Mouse (Mus musculus) kidney, postnatal 0 days (tissue): ENCODE results near the gene Phldb2. TPM values are rescaled to one million over a fixed set of nuclear protein-coding genes. Genes with fewer than 3 reads are reported as not detected.
A peak's percentile ranks its signal among the peaks of the same experiment; 100 is the strongest.

Experiments
- ATAC-seq: fragments of 200-750 bp; cut with Nextera tagmentation; replicated peaks from 2 replicates; pipeline ENCODE4 v1.8.0; 2017; ENCODE audit warnings: low read depth, moderate number of reproducible peaks, moderate TSS enrichment, moderate library complexity; ENCODE audit not compliant: low FRiP score
- DNase-seq: peaks from one replicate; pipeline ENCODE4 v3.0.0-alpha.2; 2016; ENCODE audit warnings: low spot score
- H3K27ac ChIP-seq: fragments of 300-500 bp; sonication (generic); 2 replicates; pipeline ENCODE4 v1.5.1; 2014; ENCODE audit warnings: mild to moderate bottlenecking
- H3K27me3 ChIP-seq: fragments of 300-500 bp; sonication (generic); 2 replicates; pipeline ENCODE4 v1.6.1; 2014; ENCODE audit warnings: low read length, mixed read lengths; ENCODE audit not compliant: insufficient read depth
- H3K36me3 ChIP-seq: fragments of 300-500 bp; sonication (generic); 2 replicates; pipeline ENCODE4 v1.6.1; 2014; ENCODE audit warnings: low read length, mixed read lengths; ENCODE audit not compliant: insufficient read depth
- H3K4me1 ChIP-seq: fragments of 300-500 bp; sonication (generic); replicated peaks from 2 replicates; pipeline ENCODE4 v1.6.1; 2014; ENCODE audit warnings: antibody characterized with exemption, low read length, mixed read lengths; ENCODE audit not compliant: insufficient read depth
- H3K4me2 ChIP-seq: fragments of 300-500 bp; sonication (generic); 2 replicates; pipeline ENCODE4 v1.6.1; 2014; ENCODE audit warnings: mild to moderate bottlenecking, low read length, moderate library complexity, mixed read lengths
- H3K4me3 ChIP-seq: fragments of 300-500 bp; sonication (generic); replicated peaks from 2 replicates; pipeline ENCODE4 v1.5.1; 2014; ENCODE audit warnings: low read depth, low read length
- H3K9ac ChIP-seq: fragments of 300-500 bp; sonication (generic); 2 replicates; pipeline ENCODE4 v1.6.1; 2014; ENCODE audit warnings: low read depth, low read length
- H3K9me3 ChIP-seq: fragments of 300-500 bp; sonication (generic); replicated peaks from 2 replicates; pipeline ENCODE4 v1.6.1; 2016; ENCODE audit warnings: low read length, inconsistent platforms, mixed read lengths
- CTCF ChIP-seq: IDR thresholded peaks from 2 replicates; pipeline ENCODE4 v1.5.1; 2016; ENCODE audit warnings: antibody characterized with exemption, low read depth, mild to moderate bottlenecking, moderate library complexity
- WGBS: fragments of 180-500 bp; shearing (Covaris S2); extraction: QIAGEN DNeasy Blood & Tissue Kit; methylation state at CpG from one replicate; pipeline ENCODE4 v1.1.7; 2014; 5-methylcytosine and 5-hydroxymethylcytosine counted together
- polyA plus RNA-seq: library from polyadenylated mRNA; unstranded; fragments of >200 nt; fragmentation: Nextera tagmentation; extraction: Ambion mirVana; gene quantifications from 2 replicates; pipeline ENCODE4 v1.2.1, GENCODE M21; 2015

Gene Phldb2
- polyA plus RNA-seq, 1 experiment from 2014 or later: 74.2 TPM

DNA sequence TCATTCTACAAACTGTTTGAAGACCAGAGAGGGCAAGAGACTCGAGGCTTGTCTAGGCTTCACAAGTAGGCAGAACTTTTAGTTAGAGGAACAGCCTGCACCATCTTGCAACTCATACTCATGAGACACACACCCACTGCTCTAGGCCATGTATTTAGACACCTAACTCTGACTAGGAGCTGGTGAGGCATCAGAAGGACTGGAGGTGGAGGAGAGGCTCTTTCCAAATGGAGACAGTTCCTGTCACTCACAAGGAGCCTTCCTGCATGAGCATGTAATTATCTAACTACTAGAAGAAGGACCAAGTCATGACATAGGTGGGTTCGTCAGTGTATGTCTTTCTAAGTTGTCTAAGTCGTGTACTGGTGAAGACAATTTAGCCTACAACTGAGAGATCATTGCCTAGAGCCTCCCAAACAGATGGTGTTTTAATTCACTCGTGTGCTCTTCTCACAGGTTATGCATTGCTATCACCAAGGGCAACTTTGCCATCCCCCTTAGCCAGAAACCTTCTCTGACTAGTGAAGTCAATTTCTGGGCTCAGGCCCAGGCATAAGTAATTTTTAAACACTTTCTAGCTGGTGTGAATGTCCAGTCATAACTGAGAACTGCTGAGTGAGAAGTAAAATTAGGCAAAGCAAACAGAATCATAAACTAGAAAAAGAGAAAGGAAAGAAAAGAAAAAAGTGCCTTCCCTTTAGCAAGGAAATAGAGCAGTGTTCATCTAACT, 62.8 kb downstream of the Phldb2 start:
- H3K36me3 ChIP-seq: no peaks in the 10 kb centered on the region
- ATAC-seq (no peak), DNase-seq (no peak)
- H3K9ac ChIP-seq: no peak overlapping the region
- peaks cover 28% of the 10 kb centered on the region for H3K4me1 ChIP-seq
- 79% methylated on average over 4 of the region's 4 CpGs for WGBS
- no peak overlapping the region for H3K4me3 ChIP-seq
- H3K27me3 ChIP-seq: no peaks in the 10 kb centered on the region
- peak overlapping the region; percentile 47; the same call in 1 of the 2 replicates for H3K27ac ChIP-seq
- no peak for TF ChIP-seq CTCF
- H3K9me3 ChIP-seq: no peaks in the 10 kb centered on the region
- H3K4me2 ChIP-seq: no peak overlapping the region

DNA sequence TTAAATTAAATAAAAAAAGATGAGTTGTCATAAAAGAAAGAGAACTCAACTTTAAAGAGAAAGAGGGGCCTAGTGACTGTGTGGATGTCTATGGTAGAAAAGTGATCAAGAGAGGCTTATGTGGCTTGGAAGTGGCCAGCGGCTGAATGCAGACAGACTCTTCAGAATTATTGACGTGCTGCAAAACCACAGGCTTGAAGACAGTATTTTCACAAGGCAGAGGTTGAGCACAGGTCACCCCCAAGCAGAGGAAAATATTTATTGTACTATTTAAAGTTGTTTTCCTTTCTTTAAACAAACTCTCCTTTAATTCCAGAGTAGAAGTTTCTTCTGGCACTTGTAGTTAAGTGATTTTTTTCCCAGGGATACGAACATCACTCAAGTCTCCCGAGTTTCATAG, 63.8 kb downstream of the Phldb2 start:
- H3K9me3 ChIP-seq: no peaks in the 10 kb centered on the region
- peaks cover 28% of the 10 kb centered on the region for H3K4me1 ChIP-seq
- H3K4me3 ChIP-seq: no peak overlapping the region
- ATAC-seq: no peak
- WGBS: 35% methylated on average over 4 of the region's 4 CpGs
- peak; percentile 69 for DNase-seq
- H3K36me3 ChIP-seq: no peaks in the 10 kb centered on the region
- no peak overlapping the region for H3K4me2 ChIP-seq
- no peak for TF ChIP-seq CTCF
- H3K27me3 ChIP-seq: no peaks in the 10 kb centered on the region
- no peak overlapping the region; the same call in 1 of the 2 replicates for H3K27ac ChIP-seq
- no peak overlapping the region for H3K9ac ChIP-seq

GRCm38 (mm10) chr16:45886599-45886998, 66.8 kb downstream of the Phldb2 start:
- Histone ChIP-seq H3K9ac (no peak overlapping the region), H3K27ac (peak overlapping the region; percentile 54; the same call in 1 of the 2 replicates), H3K9me3 (no peaks in the 10 kb centered on the region), H3K36me3 (no peaks in the 10 kb centered on the region), H3K4me3 (no peak overlapping the region), H3K4me2 (no peak overlapping the region), H3K27me3 (no peaks in the 10 kb centered on the region), H3K4me1 (peaks cover 11% of the 10 kb centered on the region)
- peak; percentile 61; the same call in 1 of the 2 replicates for ATAC-seq
- WGBS: 51% methylated on average over 5 of the region's 5 CpGs
- TF ChIP-seq CTCF: no peak
- DNase-seq: peak; percentile 41

- Histone ChIP-seq H3K36me3 (no peaks in the 10 kb centered on the region), H3K27me3 (no peaks in the 10 kb centered on the region), H3K9me3 (no peaks in the 10 kb centered on the region), H3K27ac (peak overlapping the region; percentile 60; the same call in 1 of the 2 replicates), H3K4me2 (no peak overlapping the region), H3K4me1 (peaks cover 12% of the 10 kb centered on the region; the same call in 1 of the 2 replicates), H3K4me3 (no peak overlapping the region), H3K9ac (no peak overlapping the region)
- ATAC-seq (peak; percentile 57), DNase-seq (peak; percentile 28)
- TF ChIP-seq CTCF: no peak
- WGBS: 76% methylated on average over 2 of the region's 2 CpGs
Observed at GRCm38 (mm10) chr16:45884194-45884593, 69.2 kb downstream of the Phldb2 start.

- Histone ChIP-seq H3K9ac (no peak overlapping the region), H3K27me3 (no peaks in the 10 kb centered on the region), H3K4me3 (no peak overlapping the region), H3K9me3 (no peaks in the 10 kb centered on the region), H3K27ac (peak overlapping the region; percentile 70), H3K4me1 (0 out of 2 replicates have a peak, but pooled peaks cover 8% of the 10 kb centered on the region), H3K36me3 (no peaks in the 10 kb centered on the region), H3K4me2 (no peak overlapping the region)
- ATAC-seq: no peak
- DNase-seq: no peak
- TF ChIP-seq CTCF: no peak
- WGBS: 49% methylated on average over 7 of the region's 7 CpGs
Observed at GRCm38 (mm10) chr16:45881177-45881832, 72.1 kb downstream of the Phldb2 start.

- H3K4me3 ChIP-seq: no peak overlapping the region
- H3K36me3 ChIP-seq: no peaks in the 10 kb centered on the region
- no peak for DNase-seq
- ATAC-seq: no peak
- no peaks in the 10 kb centered on the region for H3K27me3 ChIP-seq
- H3K9me3 ChIP-seq: no peaks in the 10 kb centered on the region
- H3K27ac ChIP-seq: no peak overlapping the region
- no peak overlapping the region for H3K4me2 ChIP-seq
- no peak for TF ChIP-seq CTCF
- H3K9ac ChIP-seq: no peak overlapping the region
- 66% methylated on average over 6 of the region's 6 CpGs for WGBS
- 0 out of 2 replicates have a peak, but pooled peaks cover 8% of the 10 kb centered on the region for H3K4me1 ChIP-seq
Observed at GRCm38 (mm10) chr16:45880101-45880751, 73.2 kb downstream of the Phldb2 start.
